Mouse (Mus musculus): ENCODE measurements around the gene Defb48. TPM values are rescaled to one million over a fixed set of nuclear protein-coding genes. Genes with fewer than 3 reads are reported as not detected.

Gene Defb48
- total RNA-seq (2023): not detected

DNA sequence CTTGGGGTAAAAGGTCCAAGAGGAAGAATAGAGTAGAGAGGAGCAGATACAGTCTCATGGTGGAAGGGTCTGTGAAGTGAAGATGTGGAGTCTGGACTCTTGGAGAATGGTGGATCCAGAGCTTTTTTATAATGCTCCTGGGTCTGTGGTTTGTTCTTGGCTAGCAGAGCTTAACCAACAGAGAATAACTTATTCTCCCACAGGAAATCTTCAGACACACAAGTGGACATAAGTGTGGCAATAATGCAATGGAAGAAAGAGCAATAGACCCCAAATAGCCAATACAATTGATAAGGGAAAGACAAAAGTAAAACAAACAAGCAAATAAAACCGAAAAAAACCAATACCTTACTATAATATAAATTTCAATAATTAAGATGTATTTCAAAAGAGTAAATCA lies at the start of gene Defb48:
Defb48 (minus strand) TSS at position 101 of the 400 bp plus-strand sequence.

DNA sequence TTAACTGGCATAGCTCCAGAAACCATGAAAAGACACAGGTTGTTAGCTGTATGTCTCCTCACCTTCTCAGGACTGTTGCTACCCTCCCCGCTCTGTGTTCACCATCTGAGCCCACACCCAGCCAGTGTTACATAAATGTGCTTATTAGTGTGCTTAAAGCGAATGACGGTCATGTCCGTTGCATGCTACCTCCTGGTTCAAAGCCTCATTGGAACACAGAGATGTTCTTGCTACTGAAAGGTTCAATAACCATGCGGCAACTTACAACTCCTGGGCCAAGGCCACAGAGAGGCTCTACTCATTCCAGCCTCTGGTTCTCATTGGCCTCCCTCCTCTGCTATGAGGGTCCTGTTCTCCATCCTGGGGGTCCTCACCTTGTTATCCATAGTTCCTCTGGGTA lies 27.2 kb upstream of the Defb48 start, which contains the start of gene Defb43:
Defb43 (plus strand) TSS at position 301 of the 400 bp plus-strand sequence.

DNA sequence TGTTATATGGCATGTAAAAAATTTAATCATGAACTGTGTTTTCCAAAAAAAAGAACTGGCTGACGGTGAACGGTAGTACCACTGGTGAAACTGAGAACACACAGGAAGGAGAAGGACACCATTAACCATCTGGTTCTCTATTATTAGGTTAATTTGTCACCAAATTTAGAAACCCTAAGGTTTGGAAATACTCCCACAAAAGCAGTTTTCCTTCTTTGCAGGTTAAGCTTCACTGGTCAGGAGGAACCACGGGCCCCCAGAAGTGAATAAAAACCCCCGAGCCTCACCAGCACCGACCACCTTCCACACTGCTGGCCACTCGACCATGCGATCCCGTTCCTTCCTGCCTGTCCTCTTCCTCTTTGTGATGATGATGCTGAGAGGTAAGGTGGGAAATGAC lies 13.5 kb upstream of the Defb48 start, which contains the start of gene Defb47:
Defb47 (plus strand) TSS at position 301 of the 400 bp plus-strand sequence.

Other genes starting within 250 kb of the Defb48 start
- 10 to 100 TPM; 83.3 to 85.8 TPM for gene Ints6, start 223.3 kb downstream of the Defb48 start, total RNA-seq (2023)
- 10 to 100 TPM; 10.3 to 10.8 TPM for gene Wdfy2, start 146.8 kb downstream of the Defb48 start, total RNA-seq (2023)
- gene Defb47, start 13.6 kb upstream of the Defb48 start, total RNA-seq (2023): not detected
- gene Defb43, start 27.3 kb upstream of the Defb48 start, total RNA-seq (2023): not detected
- not detected for gene Defb42, start 62.5 kb upstream of the Defb48 start, total RNA-seq (2023)
- gene Defb30, start 65.5 kb upstream of the Defb48 start, total RNA-seq (2023): not detected